Mouse (Mus musculus) intestine, embryonic 16.5 days (tissue): Measurements from ENCODE around the gene Hp. TPM values are rescaled to one million over a fixed set of nuclear protein-coding genes. Genes with fewer than 3 reads are reported as not detected.

ENCODE experiments used
- ATAC-seq: fragments of 200-750 bp; cut with Nextera tagmentation; 2 replicates; pipeline ENCODE4 v1.8.0; 2017; ENCODE audit warnings: moderate TSS enrichment, moderate library complexity
- H3K27ac ChIP-seq: fragments of 300-500 bp; sonication (generic); 2 replicates; pipeline ENCODE4 v1.5.1; 2014; ENCODE audit warnings: mild to moderate bottlenecking, low read length
- H3K27me3 ChIP-seq: fragments of 300-500 bp; sonication (generic); replicated peaks from 2 replicates; pipeline ENCODE4 v1.6.1; 2014; ENCODE audit warnings: low read length, control low read depth, mixed read lengths; ENCODE audit not compliant: control insufficient read depth, insufficient read depth
- H3K36me3 ChIP-seq: fragments of 300-500 bp; sonication (generic); 2 replicates; pipeline ENCODE4 v1.6.1; 2014; ENCODE audit warnings: low read length, control low read depth; ENCODE audit not compliant: control insufficient read depth, insufficient read depth
- H3K4me1 ChIP-seq: fragments of 300-500 bp; sonication (generic); 2 replicates; pipeline ENCODE4 v1.6.1; 2014; ENCODE audit warnings: low read length, control low read depth, mixed read lengths; ENCODE audit not compliant: control insufficient read depth, insufficient read depth
- H3K4me2 ChIP-seq: fragments of 300-500 bp; sonication (generic); 2 replicates; pipeline ENCODE4 v1.6.1; 2014; ENCODE audit warnings: low read depth, low read length, control low read depth
- H3K4me3 ChIP-seq: fragments of 300-500 bp; sonication (generic); 2 replicates; pipeline ENCODE4 v1.5.1; 2014; ENCODE audit warnings: mild to moderate bottlenecking, low read length
- H3K9ac ChIP-seq: fragments of 300-500 bp; sonication (generic); 2 replicates; pipeline ENCODE4 v1.6.1; 2014; ENCODE audit warnings: low read depth, low read length
- H3K9me3 ChIP-seq: fragments of 300-500 bp; sonication (generic); 2 replicates; pipeline ENCODE4 v1.6.1; 2016; ENCODE audit warnings: low read length, control low read depth; ENCODE audit not compliant: control insufficient read depth
- WGBS: fragments of 180-500 bp; shearing (Covaris S2); extraction: QIAGEN DNeasy Blood & Tissue Kit; methylation state at CpG from one replicate; pipeline ENCODE4 v1.1.7; 2014; 5-methylcytosine and 5-hydroxymethylcytosine counted together
- polyA plus RNA-seq: library from polyadenylated mRNA; unstranded; fragments of >200 nt; fragmentation: Nextera tagmentation; extraction: Ambion mirVana; gene quantifications from 2 replicates; pipeline ENCODE4 v1.2.1, GENCODE M21; 2015

The Hp gene
- 1.9 and 2.8 TPM in 2 replicates for polyA plus RNA-seq

GRCm38 (mm10) chr8:109578900-109579301 is at the start of gene Hp:
Hp (minus strand) TSS chr8:109579172.
- no peaks in the 10 kb centered on the region for H3K27me3 ChIP-seq
- no peaks in the 10 kb centered on the region for H3K9me3 ChIP-seq
- H3K4me2 ChIP-seq = no peak within 1 kb of the TSS
- H3K27ac ChIP-seq = no peak within 1 kb of the TSS
- H3K36me3 ChIP-seq = no peaks in the 10 kb centered on the region
- H3K4me1 ChIP-seq = no peaks in the 10 kb centered on the region
- H3K4me3 ChIP-seq = no peak within 1 kb of the TSS
- 59% methylated on average over 8 of the region's 8 CpGs for WGBS
- H3K9ac ChIP-seq = no peak within 1 kb of the TSS
- no peak for ATAC-seq

- Histone ChIP-seq H3K27me3 (no peaks in the 10 kb centered on the region), H3K9me3 (no peaks in the 10 kb centered on the region), H3K27ac (no peak overlapping the region), H3K4me1 (no peaks in the 10 kb centered on the region), H3K4me2 (no peak overlapping the region), H3K36me3 (no peaks in the 10 kb centered on the region), H3K4me3 (no peak overlapping the region), H3K9ac (no peak overlapping the region)
- 66% methylated on average over 6 of the region's 6 CpGs for WGBS
- ATAC-seq = no peak
Observed at GRCm38 (mm10) chr8:109628638-109629037, 49.7 kb upstream of the Hp start.

GRCm38 (mm10) chr8:109615569-109615968 is 36.6 kb upstream of the Hp start:
- H3K9ac ChIP-seq = no peak overlapping the region
- H3K36me3 ChIP-seq = no peaks in the 10 kb centered on the region
- H3K27me3 ChIP-seq = no peaks in the 10 kb centered on the region
- WGBS = 86% methylated on average over 3 of the region's 3 CpGs
- no peak overlapping the region for H3K27ac ChIP-seq
- ATAC-seq = no peak
- no peaks in the 10 kb centered on the region for H3K9me3 ChIP-seq
- no peaks in the 10 kb centered on the region for H3K4me1 ChIP-seq
- no peak overlapping the region for H3K4me2 ChIP-seq
- no peak overlapping the region for H3K4me3 ChIP-seq

- H3K4me3 ChIP-seq = peak within 1 kb of the TSS; percentile 7; the same call in 1 of the 2 replicates
- WGBS = 56% methylated on average over 27 of the region's 27 CpGs
Observed at GRCm38 (mm10) chr8:109614243-109615210, 35.6 kb upstream of the Hp start, which contains the start of gene Pkd1l3. Pkd1l3 (plus strand) TSS chr8:109614517.

GRCm38 (mm10) chr8:109609153-109609502 is 30.2 kb upstream of the Hp start:
- Histone ChIP-seq H3K4me2 (peak overlapping the region; percentile 77), H3K9ac (peak overlapping the region; percentile 79), H3K9me3 (no peaks in the 10 kb centered on the region), H3K27ac (peak overlapping the region; percentile 99), H3K4me3 (peak overlapping the region; percentile 76), H3K27me3 (no peaks in the 10 kb centered on the region), H3K36me3 (no peaks in the 10 kb centered on the region), H3K4me1 (peaks cover 9% of the 10 kb centered on the region)
- ATAC-seq = no peak
- WGBS = 12% methylated on average over 5 of the region's 5 CpGs

More at GRCm38 (mm10) chr8:109614243-109615210, 35.6 kb upstream of the Hp start, which contains the start of gene Pkd1l3:
- Histone ChIP-seq H3K4me2 (no peak within 1 kb of the TSS), H3K27ac (no peak within 1 kb of the TSS), H3K9ac (no peak within 1 kb of the TSS), H3K36me3 (no peaks in the 10 kb centered on the region), H3K27me3 (no peaks in the 10 kb centered on the region), H3K9me3 (no peaks in the 10 kb centered on the region), H3K4me1 (no peaks in the 10 kb centered on the region)
- no peak for ATAC-seq

GRCm38 (mm10) chr8:109608271-109609152 is 29.5 kb upstream of the Hp start, which contains the start of gene Dhodh:
Dhodh (minus strand) TSS chr8:109608673.
- peak; percentile 99 for ATAC-seq
- Histone ChIP-seq H3K4me2 (peak within 1 kb of the TSS; percentile 80), H3K4me3 (peak within 1 kb of the TSS; percentile 76), H3K4me1 (peaks cover 9% of the 10 kb centered on the region), H3K9ac (peak within 1 kb of the TSS; percentile 79), H3K27ac (peak within 1 kb of the TSS; percentile 99), H3K36me3 (no peaks in the 10 kb centered on the region; the same call in 1 of the 2 replicates), H3K9me3 (no peaks in the 10 kb centered on the region), H3K27me3 (no peaks in the 10 kb centered on the region)
- under 1% methylated on average over 42 of the region's 42 CpGs for WGBS

GRCm38 (mm10) chr8:109607650-109608049 is 28.7 kb upstream of the Hp start:
- Histone ChIP-seq H3K9me3 (no peaks in the 10 kb centered on the region), H3K4me3 (peak overlapping the region; percentile 76), H3K4me2 (peak overlapping the region; percentile 80), H3K4me1 (peaks cover 9% of the 10 kb centered on the region), H3K9ac (peak overlapping the region; percentile 79), H3K27me3 (no peaks in the 10 kb centered on the region), H3K27ac (peak overlapping the region; percentile 99), H3K36me3 (no peaks in the 10 kb centered on the region; the same call in 1 of the 2 replicates)
- WGBS = 13% methylated on average over 12 of the region's 12 CpGs
- ATAC-seq = no peak

GRCm38 (mm10) chr8:109606725-109607124 is 27.8 kb upstream of the Hp start:
- no peak overlapping the region for H3K4me3 ChIP-seq

GRCm38 (mm10) chr8:109595854-109596253 is 16.9 kb upstream of the Hp start:
- Histone ChIP-seq H3K9ac (no peak overlapping the region), H3K4me1 (no peaks in the 10 kb centered on the region), H3K27ac (no peak overlapping the region), H3K4me3 (no peak overlapping the region), H3K27me3 (no peaks in the 10 kb centered on the region), H3K4me2 (no peak overlapping the region), H3K36me3 (no peaks in the 10 kb centered on the region; the same call in none of the 2 replicates), H3K9me3 (no peaks in the 10 kb centered on the region)
- 0 out of 2 replicates have a peak, but pooled peaks have one; percentile 18 for ATAC-seq
- WGBS = 55% methylated on average over 8 of the region's 8 CpGs

More at GRCm38 (mm10) chr8:109606725-109607124, 27.8 kb upstream of the Hp start:
- Histone ChIP-seq H3K27ac (no peak overlapping the region), H3K9me3 (no peaks in the 10 kb centered on the region), H3K4me2 (no peak overlapping the region), H3K4me1 (peaks cover 9% of the 10 kb centered on the region), H3K27me3 (no peaks in the 10 kb centered on the region), H3K36me3 (peaks cover 4% of the 10 kb centered on the region), H3K9ac (no peak overlapping the region)
- WGBS = 76% methylated on average over 2 of the region's 2 CpGs
- ATAC-seq = no peak
